Comparison of ENCODE assay signal across 9 mouse cellular contexts in genomic region chr3:121428696-121429259, GRCm38 (mm10). TPM values are rescaled to one million over a fixed set of nuclear protein-coding genes. Genes with fewer than 3 reads are reported as not detected.
DNase-seq lines count a peak whose midpoint lies in the region; ATAC-seq and TF ChIP-seq lines count a peak whose summit lies in the region.
"Had no signal": no experiment of that assay in that cellular context is flagged by ENCODE, and none has a peak within 500 bp of the region (broad histone marks: within the 10 kb centered on the region; RNA-seq: fewer than 3 reads in every experiment).

No protein-coding gene starts in this region.

- H3K4me2 ChIP-seq in lung, postnatal 0 days (replicated peaks; ENCODE audit: low read depth, low read length), result peak overlapping the region; percentile 75
- peak overlapping the region; percentile 86 for H3K4me2 ChIP-seq in forebrain, embryonic 15.5 days (replicated peaks)
- H3K4me2 ChIP-seq in liver, embryonic 11.5 days, result peak overlapping the region; percentile 82
- peak overlapping the region; percentile 96 for H3K4me2 ChIP-seq in stomach, embryonic 16.5 days (ENCODE audit: low read depth, low read length)

- no peak for DNase-seq in lung, postnatal 0 days (ENCODE audit: low spot score)
- no peak for DNase-seq in lung, postnatal 14 days
- no peak for DNase-seq in liver, embryonic 11.5 days (ENCODE audit: low spot score)
- DNase-seq in yolk sac, embryonic 10.5 days (ENCODE audit: low spot score), result no peak
- DNase-seq in cerebellum, adult 11-12 months, result no peak
- DNase-seq in kidney, postnatal 36 days, result no peak
- DNase-seq: left cerebral cortex, postnatal 4 days had no signal

- no peaks in the 10 kb centered on the region for H3K9me3 ChIP-seq in lung, postnatal 0 days (ENCODE audit: low read length)
- H3K9me3 ChIP-seq in forebrain, embryonic 15.5 days, result no peaks in the 10 kb centered on the region
- no peaks in the 10 kb centered on the region for H3K9me3 ChIP-seq in liver, embryonic 11.5 days (ENCODE audit: control insufficient read depth, low read length)
- no peaks in the 10 kb centered on the region for H3K9me3 ChIP-seq in stomach, embryonic 16.5 days (replicated peaks; ENCODE audit: control insufficient read depth, low read length)

- 0 out of 2 replicates have a peak overlapping the region, but pooled peaks have one; percentile 6 for H3K9ac ChIP-seq in lung, postnatal 0 days (replicated peaks; ENCODE audit: low read depth)
- peak overlapping the region; percentile 97 for H3K9ac ChIP-seq in forebrain, embryonic 15.5 days (replicated peaks)
- no peak overlapping the region for H3K9ac ChIP-seq in liver, embryonic 11.5 days (ENCODE audit: low read depth, low read length)
- peak overlapping the region; percentile 95 for H3K9ac ChIP-seq in stomach, embryonic 16.5 days (ENCODE audit: low read length)

- H3K27me3 ChIP-seq in lung, postnatal 0 days (replicated peaks; ENCODE audit: insufficient read depth, low read length), result 0 out of 2 replicates have a peak, but pooled peaks cover 3% of the 10 kb centered on the region
- no peaks in the 10 kb centered on the region for H3K27me3 ChIP-seq in forebrain, embryonic 15.5 days
- no peaks in the 10 kb centered on the region for H3K27me3 ChIP-seq in liver, embryonic 11.5 days (replicated peaks; ENCODE audit: control insufficient read depth, insufficient read depth, low read length)
- no peaks in the 10 kb centered on the region for H3K27me3 ChIP-seq in stomach, embryonic 16.5 days (ENCODE audit: control insufficient read depth, insufficient read depth, low read length)

- 43% methylated on average over 11 of the region's 11 CpGs for WGBS in lung, postnatal 0 days
- 38% methylated on average over 11 of the region's 11 CpGs for WGBS in forebrain, embryonic 15.5 days
- 68% methylated on average over 11 of the region's 11 CpGs for WGBS in liver, embryonic 11.5 days
- WGBS in stomach, embryonic 16.5 days, result 45% methylated on average over 11 of the region's 11 CpGs

- no peaks in the 10 kb centered on the region for H3K36me3 ChIP-seq in lung, postnatal 0 days (ENCODE audit: insufficient read depth, low read length)
- no peaks in the 10 kb centered on the region for H3K36me3 ChIP-seq in forebrain, embryonic 15.5 days
- no peaks in the 10 kb centered on the region for H3K36me3 ChIP-seq in liver, embryonic 11.5 days (ENCODE audit: control insufficient read depth, insufficient read depth, low read length)
- no peaks in the 10 kb centered on the region for H3K36me3 ChIP-seq in stomach, embryonic 16.5 days (ENCODE audit: control insufficient read depth, insufficient read depth, low read length)

- H3K27ac ChIP-seq in lung, postnatal 0 days (ENCODE audit: low read length), result peak overlapping the region; percentile 97
- H3K27ac ChIP-seq in forebrain, embryonic 15.5 days (replicated peaks), result no peak overlapping the region
- no peak overlapping the region for H3K27ac ChIP-seq in liver, embryonic 11.5 days (ENCODE audit: low read depth, low read length)
- peak overlapping the region; percentile 99; the same call in 1 of the 2 replicates for H3K27ac ChIP-seq in stomach, embryonic 16.5 days (ENCODE audit: low read length)

- no peak for TF ChIP-seq EP300 in lung, postnatal 0 days (IDR thresholded peaks at IDR 0.05)

- H3K4me3 ChIP-seq in lung, postnatal 0 days (ENCODE audit: low read depth, low read length), result peak overlapping the region; percentile 79
- H3K4me3 ChIP-seq in forebrain, embryonic 15.5 days, result peak overlapping the region; percentile 96
- peak overlapping the region; percentile 77 for H3K4me3 ChIP-seq in liver, embryonic 11.5 days (ENCODE audit: low read depth, low read length)
- peak overlapping the region; percentile 85 for H3K4me3 ChIP-seq in stomach, embryonic 16.5 days (replicated peaks; ENCODE audit: low read length)

- H3K4me1 ChIP-seq in lung, postnatal 0 days (ENCODE audit: insufficient read depth, low read depth, low read length), result peaks cover 14% of the 10 kb centered on the region; the same call in 1 of the 2 replicates
- H3K4me1 ChIP-seq in forebrain, embryonic 15.5 days, result peaks cover 45% of the 10 kb centered on the region
- peaks cover 26% of the 10 kb centered on the region for H3K4me1 ChIP-seq in liver, embryonic 11.5 days (replicated peaks; ENCODE audit: control insufficient read depth, insufficient read depth, low read length)
- H3K4me1 ChIP-seq in stomach, embryonic 16.5 days (ENCODE audit: control insufficient read depth, insufficient read depth, low read length), result peaks cover 32% of the 10 kb centered on the region

- TF ChIP-seq CTCF in lung, postnatal 0 days (IDR thresholded peaks at IDR 0.05), result no peak

- no peak for ATAC-seq in lung, postnatal 0 days
- ATAC-seq in forebrain, embryonic 15.5 days (replicated peaks), result no peak
- no peak for ATAC-seq in liver, embryonic 11.5 days (replicated peaks; ENCODE audit: low FRiP score)
- no peak for ATAC-seq in stomach, embryonic 16.5 days (ENCODE audit: insufficient read depth, low FRiP score)

RNA-seq across cellular contexts. Expression of gene Cnn3, which starts 2.5 kb away (rescaled TPM):
- 342 and 379 TPM in 2 replicates for polyA plus RNA-seq in lung, postnatal 0 days (2015; fragmentation: Nextera tagmentation; extraction: Ambion mirVana)
- 645 and 663 TPM in 2 replicates for polyA plus RNA-seq in forebrain, embryonic 15.5 days (2015; fragmentation: Nextera tagmentation; extraction: Ambion mirVana)
- polyA plus RNA-seq in liver, embryonic 11.5 days (2014; fragmentation: Nextera tagmentation; extraction: Ambion mirVana), result 294 and 295 TPM in 2 replicates
- polyA plus RNA-seq in stomach, embryonic 16.5 days (2015; fragmentation: Nextera tagmentation; extraction: Ambion mirVana), result 525 and 535 TPM in 2 replicates

Comparison
In these comparisons a context has a peak if more than half of its experiments do, and no peak if none do; other contexts are left out.
1. H3K27ac ChIP-seq: peak in lung, postnatal 0 days (single experiment) and stomach, embryonic 16.5 days (single experiment); none in forebrain, embryonic 15.5 days (single experiment) and liver, embryonic 11.5 days (single experiment).
2. Peak in every context shown above with its lines, with median percentiles within 50 percentile points of each other: H3K4me2 ChIP-seq and H3K4me3 ChIP-seq.